In genomic region chr17:22083224-22083623, GRCm38 (mm10) we compare ENCODE assay signal across 8 mouse cellular contexts.
DNase-seq lines count a peak whose midpoint lies in the region; ATAC-seq and TF ChIP-seq lines count a peak whose summit lies in the region.
"Not testable (repeated sequence)": the region's sequence is repeated elsewhere in the genome, so short reads cannot be mapped to it uniquely, and the experiment has no call there.

No protein-coding gene starts in this region.

- H3K4me2 ChIP-seq in forebrain, embryonic 14.5 days (ENCODE audit: low read length); hindbrain, embryonic 14.5 days (replicated peaks); liver, postnatal 0 days (ENCODE audit: low read depth, low read length): not testable (repeated sequence)

- not testable (repeated sequence) for H3K9me3 ChIP-seq in forebrain, embryonic 14.5 days (replicated peaks; ENCODE audit: control insufficient read depth, low read length); hindbrain, embryonic 14.5 days (ENCODE audit: control insufficient read depth, low read length); liver, postnatal 0 days (ENCODE audit: low read length)

- peak; percentile 42 for DNase-seq in ZHBTc4 (ENCODE audit: low read depth, low spot score)
- peak; percentile 44 for DNase-seq in cerebellum, adult 8-10 months
- peak; percentile 64 for DNase-seq in forebrain, embryonic 14.5 days (ENCODE audit: low spot score)
- DNase-seq in hindbrain, embryonic 14.5 days (ENCODE audit: low spot score): peak; percentile 63
- DNase-seq in layer of hippocampus, adult 18-20 months (ENCODE audit: low spot score in 2 of 2): peak; percentile 9 to 65
- DNase-seq in liver, postnatal 0 days: peak; percentile 20
- peak; percentile 9 for DNase-seq in urinary bladder, postnatal 25 days (ENCODE audit: low spot score)

- not testable (repeated sequence) for H3K27ac ChIP-seq in forebrain, embryonic 14.5 days (ENCODE audit: low read depth, low read length); hindbrain, embryonic 14.5 days; liver, postnatal 0 days (ENCODE audit: low read depth)

- H3K9ac ChIP-seq in forebrain, embryonic 14.5 days (ENCODE audit: low read length); hindbrain, embryonic 14.5 days; liver, postnatal 0 days (replicated peaks): not testable (repeated sequence)

- not testable (repeated sequence) for ATAC-seq in forebrain, embryonic 14.5 days; hindbrain, embryonic 14.5 days (ENCODE audit: low FRiP score); liver, postnatal 0 days
- 0 out of 2 replicates have a peak, but pooled peaks have one; percentile 19 for ATAC-seq in neutrophil, adult 5-6 weeks (ENCODE audit: extremely low read depth, insufficient number of reproducible peaks, low FRiP score, poor library complexity, severe bottlenecking)

- TF ChIP-seq CTCF in liver, postnatal 0 days (IDR thresholded peaks at IDR 0.05; ENCODE audit: low read depth): peak; percentile 68

- not testable (repeated sequence) for H3K27me3 ChIP-seq in forebrain, embryonic 14.5 days (replicated peaks; ENCODE audit: control insufficient read depth, insufficient read depth, low read length); hindbrain, embryonic 14.5 days (ENCODE audit: control insufficient read depth, insufficient read depth, low read length); liver, postnatal 0 days (ENCODE audit: insufficient read depth, low read length)

- H3K4me1 ChIP-seq in forebrain, embryonic 14.5 days (ENCODE audit: control insufficient read depth, insufficient read depth, low read length); hindbrain, embryonic 14.5 days (replicated peaks; ENCODE audit: control insufficient read depth, insufficient read depth, low read length); liver, postnatal 0 days (ENCODE audit: insufficient read depth): not testable (repeated sequence)

- not testable (repeated sequence) for H3K36me3 ChIP-seq in forebrain, embryonic 14.5 days (ENCODE audit: control insufficient read depth, insufficient read depth, low read length); hindbrain, embryonic 14.5 days (replicated peaks; ENCODE audit: control insufficient read depth, insufficient read depth); liver, postnatal 0 days (replicated peaks; ENCODE audit: insufficient read depth, low read length)

- WGBS in forebrain, embryonic 14.5 days: 23% methylated on average over 3 of the region's 3 CpGs
- WGBS in hindbrain, embryonic 14.5 days: 28% methylated on average over 3 of the region's 3 CpGs
- WGBS in liver, postnatal 0 days (ENCODE audit: insufficient replicate concordance): 22% methylated on average over 3 of the region's 3 CpGs

- TF ChIP-seq EP300 in liver, postnatal 0 days (IDR thresholded peaks at IDR 0.05; ENCODE audit: low read depth): not testable (repeated sequence)

- not testable (repeated sequence) for H3K4me3 ChIP-seq in forebrain, embryonic 14.5 days (ENCODE audit: low read depth, low read length); hindbrain, embryonic 14.5 days (replicated peaks; ENCODE audit: low read length); liver, postnatal 0 days (ENCODE audit: low read depth, low read length)

Comparison
In these comparisons a context has a peak if more than half of its experiments do, and no peak if none do; other contexts are left out.
1. DNase-seq: peak in every context shown above with its lines; median percentile 64 in forebrain, embryonic 14.5 days; 63 in hindbrain, embryonic 14.5 days; 44 in cerebellum, adult 8-10 months; 42 in ZHBTc4; 37 in layer of hippocampus, adult 18-20 months; 20 in liver, postnatal 0 days; 9 in urinary bladder, postnatal 25 days.